Mouse (Mus musculus) midbrain, embryonic 11.5 days (tissue): Measurements from ENCODE around the gene Cdca5. TPM values are rescaled to one million over a fixed set of nuclear protein-coding genes. Genes with fewer than 3 reads are reported as not detected.

ENCODE experiments used
- ATAC-seq: fragments of 200-750 bp; cut with Nextera tagmentation; 2 replicates; pipeline ENCODE4 v1.8.0; 2017; ENCODE audit warnings: moderate TSS enrichment, moderate library complexity; ENCODE audit not compliant: low FRiP score
- DNase-seq: peaks from one replicate; pipeline ENCODE4 v3.0.0; 2015; ENCODE audit warnings: low spot score; ENCODE audit errors: missing footprints
- H3K27ac ChIP-seq: fragments of 300-500 bp; sonication (generic); 2 replicates; pipeline ENCODE4 v1.5.1; 2014; ENCODE audit warnings: low read depth, low read length
- H3K27me3 ChIP-seq: fragments of 300-500 bp; sonication (generic); 2 replicates; pipeline ENCODE4 v1.6.1; 2014; ENCODE audit warnings: mild to moderate bottlenecking, low read length, moderate library complexity, mixed read lengths; ENCODE audit not compliant: control insufficient read depth, insufficient read depth
- H3K36me3 ChIP-seq: fragments of 300-500 bp; sonication (generic); 2 replicates; pipeline ENCODE4 v1.6.1; 2014; ENCODE audit warnings: mild to moderate bottlenecking, low read length, moderate library complexity, mixed read lengths; ENCODE audit not compliant: control insufficient read depth, insufficient read depth
- H3K4me1 ChIP-seq: fragments of 300-500 bp; sonication (generic); 2 replicates; pipeline ENCODE4 v1.6.1; 2014; ENCODE audit warnings: low read length; ENCODE audit not compliant: control insufficient read depth, insufficient read depth
- H3K4me2 ChIP-seq: fragments of 300-500 bp; sonication (generic); 2 replicates; pipeline ENCODE4 v1.6.1; 2014; ENCODE audit warnings: mild to moderate bottlenecking, moderate library complexity
- H3K4me3 ChIP-seq: fragments of 300-500 bp; sonication (generic); 2 replicates; pipeline ENCODE4 v1.5.1; 2014; ENCODE audit warnings: low read depth, low read length
- H3K9ac ChIP-seq: fragments of 300-500 bp; sonication (generic); 2 replicates; pipeline ENCODE4 v1.6.1; 2014; ENCODE audit warnings: low read length
- H3K9me3 ChIP-seq: fragments of 300-500 bp; sonication (generic); 2 replicates; pipeline ENCODE4 v1.6.1; 2016; ENCODE audit warnings: low read length; ENCODE audit not compliant: control insufficient read depth
- WGBS: fragments of 180-500 bp; shearing (Covaris S2); extraction: QIAGEN DNeasy Blood & Tissue Kit; methylation state at CpG from one replicate; pipeline ENCODE4 v1.1.7; 2014; 5-methylcytosine and 5-hydroxymethylcytosine counted together
- polyA plus RNA-seq: library from polyadenylated mRNA; unstranded; fragments of >200 nt; fragmentation: Nextera tagmentation; extraction: Ambion mirVana; gene quantifications from 2 replicates; pipeline ENCODE4 v1.2.1, GENCODE M21; 2014

Cdca5 gene
- polyA plus RNA-seq, 1 experiment from 2014 or later: 66.3 TPM

- H3K4me2 ChIP-seq: peak overlapping the region; percentile 69
- ATAC-seq (no peak), DNase-seq (no peak)
- H3K36me3 ChIP-seq: peaks cover 9% of the 10 kb centered on the region
- no peaks in the 10 kb centered on the region for H3K27me3 ChIP-seq
- H3K4me3 ChIP-seq: peak overlapping the region; percentile 84
- peaks cover 29% of the 10 kb centered on the region for H3K4me1 ChIP-seq
- H3K27ac ChIP-seq: no peak overlapping the region; the same call in 1 of the 2 replicates
- WGBS: 43% methylated on average over 5 of the region's 5 CpGs
- H3K9ac ChIP-seq: peak overlapping the region; percentile 94
- no peaks in the 10 kb centered on the region for H3K9me3 ChIP-seq
These were observed 26.3 kb upstream of the Cdca5 start for GRCm38 (mm10) chr19:6058513-6058912.

GRCm38 (mm10) chr19:6058966-6059365, 25.8 kb upstream of the Cdca5 start:
- DNase-seq: no peak
- peaks cover 29% of the 10 kb centered on the region for H3K4me1 ChIP-seq

GRCm38 (mm10) chr19:6061021-6061533, 23.7 kb upstream of the Cdca5 start, which contains the start of gene Znhit2:
TSS of gene Znhit2 (plus strand) at chr19:6061192.
- Histone ChIP-seq H3K4me1 (peaks cover 30% of the 10 kb centered on the region), H3K27me3 (no peaks in the 10 kb centered on the region), H3K9me3 (no peaks in the 10 kb centered on the region), H3K4me3 (peak within 1 kb of the TSS; percentile 86), H3K9ac (peak within 1 kb of the TSS; percentile 95), H3K27ac (peak within 1 kb of the TSS; percentile 92), H3K36me3 (peaks cover 2% of the 10 kb centered on the region; the same call in 1 of the 2 replicates), H3K4me2 (peak within 1 kb of the TSS; percentile 93)
- under 1% methylated on average over 58 of the region's 58 CpGs for WGBS
- ATAC-seq (peak; percentile 67), DNase-seq (peak; percentile 98)

More at GRCm38 (mm10) chr19:6058966-6059365, 25.8 kb upstream of the Cdca5 start:
- Histone ChIP-seq H3K4me3 (peak overlapping the region; percentile 84; the same call in 1 of the 2 replicates), H3K4me2 (peak overlapping the region; percentile 69), H3K27me3 (no peaks in the 10 kb centered on the region), H3K9ac (no peak overlapping the region), H3K36me3 (peaks cover 7% of the 10 kb centered on the region), H3K9me3 (no peaks in the 10 kb centered on the region), H3K27ac (no peak overlapping the region)
- 85% methylated on average over 5 of the region's 5 CpGs for WGBS
- ATAC-seq: no peak

GRCm38 (mm10) chr19:6061641-6062302, 23.0 kb upstream of the Cdca5 start:
- Histone ChIP-seq H3K9me3 (no peaks in the 10 kb centered on the region), H3K27me3 (no peaks in the 10 kb centered on the region), H3K27ac (peak overlapping the region; percentile 92), H3K4me3 (peak overlapping the region; percentile 86), H3K4me1 (peaks cover 31% of the 10 kb centered on the region), H3K4me2 (peak overlapping the region; percentile 93), H3K36me3 (peaks cover 2% of the 10 kb centered on the region; the same call in 1 of the 2 replicates), H3K9ac (peak overlapping the region; percentile 95)
- DNase-seq: peak; percentile 94
- no peak for ATAC-seq
- 1% methylated on average over 44 of the region's 44 CpGs for WGBS

- no peak for ATAC-seq
- WGBS: 73% methylated on average over 5 of the region's 5 CpGs
- no peak for DNase-seq
- H3K36me3 ChIP-seq: peaks cover 2% of the 10 kb centered on the region; the same call in 1 of the 2 replicates
- H3K4me2 ChIP-seq: peak overlapping the region; percentile 93
- no peak overlapping the region for H3K27ac ChIP-seq
- H3K4me3 ChIP-seq: peak overlapping the region; percentile 86
- no peaks in the 10 kb centered on the region for H3K27me3 ChIP-seq
- H3K4me1 ChIP-seq: peaks cover 34% of the 10 kb centered on the region
- H3K9me3 ChIP-seq: no peaks in the 10 kb centered on the region
- H3K9ac ChIP-seq: peak overlapping the region; percentile 95
These were observed 22.4 kb upstream of the Cdca5 start for GRCm38 (mm10) chr19:6062418-6062817.

GRCm38 (mm10) chr19:6063081-6063480, 21.7 kb upstream of the Cdca5 start:
- Histone ChIP-seq H3K9me3 (no peaks in the 10 kb centered on the region), H3K36me3 (peaks cover 2% of the 10 kb centered on the region; the same call in 1 of the 2 replicates), H3K27ac (no peak overlapping the region), H3K4me3 (no peak overlapping the region), H3K27me3 (no peaks in the 10 kb centered on the region), H3K4me1 (peaks cover 37% of the 10 kb centered on the region), H3K9ac (no peak overlapping the region), H3K4me2 (no peak overlapping the region)
- WGBS: 92% methylated on average over 6 of the region's 6 CpGs
- ATAC-seq: no peak
- no peak for DNase-seq

- H3K27me3 ChIP-seq: no peaks in the 10 kb centered on the region
- peak overlapping the region; percentile 53 for H3K4me3 ChIP-seq
- peak; percentile 0; the same call in 1 of the 2 replicates for ATAC-seq
- peak overlapping the region; percentile 72; the same call in 1 of the 2 replicates for H3K27ac ChIP-seq
- H3K9ac ChIP-seq: peak overlapping the region; percentile 77
- H3K9me3 ChIP-seq: no peaks in the 10 kb centered on the region
- 39% methylated on average over 5 of the region's 5 CpGs for WGBS
- peak overlapping the region; percentile 96 for H3K4me2 ChIP-seq
- DNase-seq: no peak
- H3K4me1 ChIP-seq: peaks cover 28% of the 10 kb centered on the region
- peaks cover 9% of the 10 kb centered on the region for H3K36me3 ChIP-seq
These were observed 18.2 kb upstream of the Cdca5 start for GRCm38 (mm10) chr19:6066571-6066970.

- peaks cover 9% of the 10 kb centered on the region for H3K36me3 ChIP-seq
- H3K9me3 ChIP-seq: no peaks in the 10 kb centered on the region
- no peaks in the 10 kb centered on the region for H3K27me3 ChIP-seq
- peak overlapping the region; percentile 53 for H3K4me3 ChIP-seq
- H3K27ac ChIP-seq: peak overlapping the region; percentile 72
- DNase-seq: peak; percentile 97
- peak overlapping the region; percentile 77 for H3K9ac ChIP-seq
- peaks cover 22% of the 10 kb centered on the region for H3K4me1 ChIP-seq
- 1% methylated on average over 28 of the region's 30 CpGs for WGBS
- H3K4me2 ChIP-seq: peak overlapping the region; percentile 96
- ATAC-seq: peak; percentile 68
These were observed 17.6 kb upstream of the Cdca5 start for GRCm38 (mm10) chr19:6067011-6067723.
